Mouse (Mus musculus): ENCODE results near the gene Gorab. TPM values are rescaled to one million over a fixed set of nuclear protein-coding genes. Genes with fewer than 3 reads are reported as not detected.

Gorab gene
- polyA plus RNA-seq, 1 experiment from 2014 or later, result 15.3 TPM

DNA sequence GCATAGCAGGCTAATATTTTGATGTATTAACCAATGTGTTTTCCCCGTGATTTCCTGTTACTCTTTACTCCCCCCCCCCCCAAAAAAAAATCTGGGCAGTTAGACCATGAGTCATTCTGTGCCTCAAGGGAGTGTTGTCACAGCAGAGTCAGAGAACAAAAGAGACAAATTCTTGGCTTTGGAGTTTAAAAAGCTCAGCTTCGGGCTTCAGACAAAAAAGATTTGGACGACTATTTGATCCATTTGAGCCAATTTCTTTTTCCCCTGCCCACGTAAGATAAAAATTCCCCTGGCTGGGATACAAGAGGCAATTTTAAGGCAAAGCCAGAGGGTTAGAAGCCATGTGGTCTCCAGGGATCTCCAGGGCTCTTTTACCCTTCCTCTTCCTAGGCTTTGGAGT, 23.4 kb downstream of the Gorab start:
- DNase-seq (ENCODE audit: low spot score), result no peak
- H3K36me3 ChIP-seq, result 0 out of 2 replicates have a peak, but pooled peaks cover under 1% of the 10 kb centered on the region
- H3K9me3 ChIP-seq, result no peaks in the 10 kb centered on the region
- no peak overlapping the region for H3K27ac ChIP-seq
- no peak overlapping the region for H3K4me3 ChIP-seq
- no peaks in the 10 kb centered on the region for H3K27me3 ChIP-seq (ENCODE audit: insufficient read depth, poor library complexity, severe bottlenecking)
- WGBS, result 53% methylated on average over 4 of the region's 4 CpGs
- H3K4me1 ChIP-seq, result 0 out of 2 replicates have a peak, but pooled peaks cover 3% of the 10 kb centered on the region

GRCm38 (mm10) chr1:163377924-163378323, 25.5 kb downstream of the Gorab start:
- no peak overlapping the region for H3K4me3 ChIP-seq
- no peak overlapping the region for H3K27ac ChIP-seq
- DNase-seq (ENCODE audit: low spot score), result no peak

DNA sequence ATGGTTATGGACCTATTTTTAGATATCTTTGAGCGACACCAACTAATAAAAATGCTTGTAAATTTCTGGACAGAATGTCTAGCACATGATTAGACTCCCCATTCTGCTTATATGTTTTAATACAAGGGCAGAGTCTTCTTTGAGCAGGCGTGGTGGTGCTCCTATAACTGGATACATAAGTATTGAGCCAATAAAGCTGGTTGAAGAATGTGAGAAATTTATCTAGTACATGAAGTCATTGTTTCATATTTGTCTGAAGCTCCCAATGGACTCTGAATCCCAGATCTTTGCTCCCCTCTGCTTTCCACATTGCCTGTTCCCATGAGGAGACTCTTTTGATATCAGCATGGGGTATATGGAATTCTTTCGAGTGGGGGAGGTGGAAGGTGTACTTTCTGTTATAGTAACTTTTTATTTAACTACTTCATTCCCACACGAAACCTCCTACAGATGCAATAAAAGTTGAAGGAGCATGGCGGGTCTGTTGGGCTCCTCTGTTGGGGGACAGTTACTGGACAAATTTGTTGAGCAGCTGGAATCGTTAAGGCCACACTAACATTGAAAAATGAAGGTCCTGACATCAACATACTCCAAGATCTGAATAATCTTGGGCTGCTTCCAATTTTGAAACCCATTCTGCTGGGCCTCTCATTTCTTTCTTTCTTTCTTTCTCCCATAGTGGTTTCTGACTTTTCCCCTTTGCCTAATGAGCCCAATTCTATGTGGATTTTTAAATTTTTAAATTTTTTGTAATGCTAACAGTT, 26.5 kb downstream of the Gorab start:
- H3K27ac ChIP-seq, result no peak overlapping the region
- no peaks in the 10 kb centered on the region for H3K9me3 ChIP-seq
- no peak overlapping the region for H3K4me3 ChIP-seq
- H3K4me1 ChIP-seq, result no peaks in the 10 kb centered on the region
- DNase-seq (ENCODE audit: low spot score), result no peak
- no peaks in the 10 kb centered on the region for H3K36me3 ChIP-seq
- 75% methylated on average over 6 of the region's 6 CpGs for WGBS
- H3K27me3 ChIP-seq (ENCODE audit: insufficient read depth, poor library complexity, severe bottlenecking), result no peaks in the 10 kb centered on the region

More at GRCm38 (mm10) chr1:163377924-163378323, 25.5 kb downstream of the Gorab start:
- Histone ChIP-seq H3K27me3 (ENCODE audit: insufficient read depth, poor library complexity, severe bottlenecking) (no peaks in the 10 kb centered on the region), H3K9me3 (no peaks in the 10 kb centered on the region), H3K4me1 (no peaks in the 10 kb centered on the region), H3K36me3 (no peaks in the 10 kb centered on the region)
- WGBS, result 72% methylated on average over 6 of the region's 6 CpGs

DNA sequence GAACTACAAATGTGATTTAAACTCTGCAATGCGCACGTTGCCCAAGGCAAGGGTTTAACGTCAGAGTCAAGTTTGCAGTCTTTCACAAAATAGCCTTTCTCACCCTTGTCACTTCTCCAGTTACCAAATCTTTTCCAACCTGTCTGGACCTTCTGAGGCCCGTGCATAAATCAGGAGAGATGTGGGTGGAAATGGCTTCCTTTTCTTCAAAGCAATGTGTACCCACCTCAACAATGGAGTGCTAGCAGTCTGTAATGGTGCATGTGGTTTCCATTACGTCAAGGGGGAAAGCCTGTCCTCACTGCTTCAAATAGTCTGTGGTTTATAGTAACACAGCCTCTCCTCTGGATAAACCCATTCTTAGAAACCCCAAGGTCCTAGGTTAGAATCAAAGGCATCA, 29.0 kb downstream of the Gorab start:
- Histone ChIP-seq H3K9me3 (no peaks in the 10 kb centered on the region), H3K27ac (no peak overlapping the region), H3K27me3 (ENCODE audit: insufficient read depth, poor library complexity, severe bottlenecking) (no peaks in the 10 kb centered on the region), H3K4me1 (no peaks in the 10 kb centered on the region), H3K4me3 (no peak overlapping the region), H3K36me3 (no peaks in the 10 kb centered on the region)
- DNase-seq (ENCODE audit: low spot score), result no peak
- WGBS, result 66% methylated on average over 5 of the region's 5 CpGs

GRCm38 (mm10) chr1:163362202-163362601, 41.3 kb downstream of the Gorab start:
- no peaks in the 10 kb centered on the region for H3K36me3 ChIP-seq
- DNase-seq (ENCODE audit: low spot score), result no peak
- H3K4me1 ChIP-seq, result peaks cover 20% of the 10 kb centered on the region
- no peaks in the 10 kb centered on the region for H3K9me3 ChIP-seq
- WGBS, result 76% methylated on average over 8 of the region's 8 CpGs
- H3K27ac ChIP-seq, result no peak overlapping the region
- H3K4me3 ChIP-seq, result no peak overlapping the region
- H3K27me3 ChIP-seq (ENCODE audit: insufficient read depth, poor library complexity, severe bottlenecking), result no peaks in the 10 kb centered on the region

- Histone ChIP-seq H3K27me3 (ENCODE audit: insufficient read depth, poor library complexity, severe bottlenecking) (no peaks in the 10 kb centered on the region), H3K4me1 (peaks cover 20% of the 10 kb centered on the region), H3K4me3 (no peak overlapping the region), H3K27ac (no peak overlapping the region), H3K36me3 (no peaks in the 10 kb centered on the region), H3K9me3 (no peaks in the 10 kb centered on the region)
- DNase-seq (ENCODE audit: low spot score), result no peak
- 48% methylated on average over 5 of the region's 5 CpGs for WGBS
These were observed 42.1 kb downstream of the Gorab start for GRCm38 (mm10) chr1:163361376-163361775.

DNA sequence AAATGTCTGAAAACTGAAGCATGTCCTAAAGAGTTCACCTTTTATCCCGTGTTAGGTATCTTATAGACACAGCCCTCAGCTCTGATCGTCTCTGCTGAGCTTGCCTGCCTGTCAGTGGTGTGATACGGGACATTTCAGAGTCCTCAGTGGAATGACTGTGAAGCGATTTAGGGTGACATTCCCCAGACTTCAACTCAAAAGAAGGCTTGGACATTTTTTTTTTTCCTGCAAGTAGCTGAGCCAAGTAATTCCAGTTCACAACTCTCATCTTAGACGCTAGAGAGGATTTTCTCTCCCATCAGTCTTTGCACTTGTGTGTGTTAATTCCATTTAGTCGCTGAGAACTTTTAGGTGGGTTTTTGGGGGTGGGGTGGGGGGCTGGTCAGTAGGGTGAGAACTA, 42.7 kb downstream of the Gorab start:
- H3K27me3 ChIP-seq (ENCODE audit: insufficient read depth, poor library complexity, severe bottlenecking), result no peaks in the 10 kb centered on the region
- no peak for DNase-seq (ENCODE audit: low spot score)
- H3K4me3 ChIP-seq, result no peak overlapping the region
- no peaks in the 10 kb centered on the region for H3K36me3 ChIP-seq
- no peaks in the 10 kb centered on the region for H3K9me3 ChIP-seq
- WGBS, result 21% methylated on average over 6 of the region's 6 CpGs
- H3K27ac ChIP-seq, result no peak overlapping the region
- H3K4me1 ChIP-seq, result peaks cover 20% of the 10 kb centered on the region

DNA sequence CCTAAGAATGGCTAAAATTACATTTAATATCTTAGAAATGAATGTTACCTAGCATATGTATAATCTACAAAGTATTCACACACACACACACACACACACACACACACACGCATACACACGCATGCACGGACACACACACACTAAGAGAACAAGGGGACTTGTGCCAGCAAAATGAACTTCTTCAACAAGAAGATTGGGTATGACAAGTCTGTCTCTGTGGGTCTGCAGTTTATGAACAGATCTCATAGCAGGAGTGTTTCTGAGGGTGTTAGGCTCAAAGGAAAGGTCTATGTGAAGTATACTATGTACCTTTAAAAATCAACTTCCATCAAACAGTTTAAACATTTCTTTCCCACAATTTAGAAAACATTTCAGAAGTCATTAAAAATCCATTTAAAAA, 43.9 kb downstream of the Gorab start:
- Histone ChIP-seq H3K36me3 (no peaks in the 10 kb centered on the region), H3K27ac (no peak overlapping the region), H3K27me3 (ENCODE audit: insufficient read depth, poor library complexity, severe bottlenecking) (no peaks in the 10 kb centered on the region), H3K4me1 (peaks cover 20% of the 10 kb centered on the region), H3K4me3 (no peak overlapping the region), H3K9me3 (no peaks in the 10 kb centered on the region)
- 87% methylated on average over 3 of the region's 3 CpGs for WGBS
- no peak for DNase-seq (ENCODE audit: low spot score)

GRCm38 (mm10) chr1:163358165-163358564, 45.3 kb downstream of the Gorab start:
- 49% methylated on average over 7 of the region's 7 CpGs for WGBS
- no peak overlapping the region for H3K4me3 ChIP-seq
- no peaks in the 10 kb centered on the region for H3K9me3 ChIP-seq
- H3K4me1 ChIP-seq, result peaks cover 12% of the 10 kb centered on the region
- no peak for DNase-seq (ENCODE audit: low spot score)
- no peak overlapping the region for H3K27ac ChIP-seq
- H3K36me3 ChIP-seq, result no peaks in the 10 kb centered on the region
- H3K27me3 ChIP-seq (ENCODE audit: insufficient read depth, poor library complexity, severe bottlenecking), result no peaks in the 10 kb centered on the region

- peaks cover 12% of the 10 kb centered on the region for H3K4me1 ChIP-seq
- H3K27me3 ChIP-seq (ENCODE audit: insufficient read depth, poor library complexity, severe bottlenecking), result no peaks in the 10 kb centered on the region
- H3K4me3 ChIP-seq, result no peak overlapping the region
- H3K27ac ChIP-seq, result no peak overlapping the region
- no peak for DNase-seq (ENCODE audit: low spot score)
- H3K9me3 ChIP-seq, result no peaks in the 10 kb centered on the region
- whole genome bisulfite sequencing, result 65% methylated on average over 6 of the region's 6 CpGs
- no peaks in the 10 kb centered on the region for H3K36me3 ChIP-seq
These were observed 45.7 kb downstream of the Gorab start for GRCm38 (mm10) chr1:163357733-163358132.

GRCm38 (mm10) chr1:163356167-163356566, 47.3 kb downstream of the Gorab start:
- H3K9me3 ChIP-seq, result no peaks in the 10 kb centered on the region
- no peaks in the 10 kb centered on the region for H3K36me3 ChIP-seq
- no peak overlapping the region for H3K4me3 ChIP-seq
- no peak overlapping the region for H3K27ac ChIP-seq
- peaks cover 7% of the 10 kb centered on the region for H3K4me1 ChIP-seq
- 70% methylated on average over 4 of the region's 4 CpGs for WGBS
- H3K27me3 ChIP-seq (ENCODE audit: insufficient read depth, poor library complexity, severe bottlenecking), result no peaks in the 10 kb centered on the region
- DNase-seq (ENCODE audit: low spot score), result no peak

- WGBS, result 43% methylated on average over 3 of the region's 3 CpGs
- DNase-seq (ENCODE audit: low spot score), result no peak
- no peak overlapping the region for H3K27ac ChIP-seq
- H3K36me3 ChIP-seq, result no peaks in the 10 kb centered on the region
- H3K9me3 ChIP-seq, result no peaks in the 10 kb centered on the region
- no peak overlapping the region for H3K4me3 ChIP-seq
- no peaks in the 10 kb centered on the region for H3K27me3 ChIP-seq (ENCODE audit: insufficient read depth, poor library complexity, severe bottlenecking)
- H3K4me1 ChIP-seq, result peaks cover 3% of the 10 kb centered on the region; the same call in 1 of the 2 replicates
These were observed 47.8 kb downstream of the Gorab start for GRCm38 (mm10) chr1:163355626-163356156.

- no peak for DNase-seq (ENCODE audit: low spot score)
- 91% methylated on average over 3 of the region's 3 CpGs for WGBS
These were observed 52.5 kb downstream of the Gorab start for GRCm38 (mm10) chr1:163350988-163351387.

More at GRCm38 (mm10) chr1:163350988-163351387, 52.5 kb downstream of the Gorab start:
- H3K4me3 ChIP-seq, result no peak overlapping the region
- no peaks in the 10 kb centered on the region for H3K9me3 ChIP-seq
- no peaks in the 10 kb centered on the region for H3K27me3 ChIP-seq (ENCODE audit: insufficient read depth, poor library complexity, severe bottlenecking)
- no peaks in the 10 kb centered on the region for H3K4me1 ChIP-seq
- H3K36me3 ChIP-seq, result no peaks in the 10 kb centered on the region
- H3K27ac ChIP-seq, result no peak overlapping the region
